Comparison of ENCODE assay signal across 8 mouse cellular contexts in the genomic region with DNA sequence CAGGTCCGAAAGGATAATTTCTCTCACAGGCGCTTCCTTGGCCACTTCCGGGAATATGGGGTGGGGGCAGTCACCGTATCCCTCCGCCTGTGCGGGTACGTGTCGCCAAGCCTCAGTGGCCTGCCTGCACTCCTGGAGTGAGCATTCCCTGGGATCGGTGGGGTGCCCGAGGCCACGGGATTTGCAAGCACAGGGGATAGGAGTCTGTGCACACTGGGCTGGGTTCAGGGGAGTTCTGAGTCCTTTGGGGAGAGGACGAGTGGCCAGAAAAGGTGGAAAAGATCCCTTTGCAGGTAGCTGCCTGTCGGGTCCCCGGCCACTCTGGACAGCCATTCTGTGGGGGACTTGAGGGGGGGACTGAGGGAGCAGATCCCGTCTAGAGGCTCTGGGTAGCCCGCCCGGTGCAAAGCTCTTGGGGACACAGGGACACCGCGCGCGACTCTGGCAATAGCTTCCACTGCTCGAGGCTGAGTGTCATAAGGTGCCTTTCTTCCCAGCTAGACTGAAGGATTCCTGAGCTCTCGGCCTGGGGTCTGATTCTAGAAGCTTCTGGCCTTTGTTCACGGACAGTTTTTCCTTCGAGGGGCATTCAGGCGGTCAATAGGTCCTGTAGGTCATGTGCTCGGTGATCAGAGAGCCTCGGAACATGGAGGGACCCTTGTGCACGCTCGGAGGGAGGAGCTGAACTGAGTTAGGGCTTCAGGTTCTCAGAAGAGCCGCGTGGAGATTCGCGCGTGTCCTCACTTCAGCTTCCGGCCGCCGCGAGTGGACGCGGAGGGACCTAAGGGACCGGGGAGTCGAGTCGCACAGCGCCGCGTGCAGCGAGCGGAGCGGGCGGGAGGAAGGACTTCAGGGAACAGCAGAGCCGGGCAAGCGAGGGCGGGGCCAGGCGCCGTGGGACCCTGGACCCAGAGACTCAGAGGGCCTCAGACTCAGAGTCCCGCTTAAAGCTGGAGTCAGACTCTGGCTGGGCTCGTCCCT. TPM values are rescaled to one million over a fixed set of nuclear protein-coding genes. Genes with fewer than 3 reads are reported as not detected.
DNase-seq lines count a peak whose midpoint lies in the region; ATAC-seq and TF ChIP-seq lines count a peak whose summit lies in the region.

No protein-coding gene starts in this region.

- no peaks in the 10 kb centered on the region for H3K9me3 ChIP-seq in hindbrain, postnatal 0 days (ENCODE audit: low read length)

- peaks cover 10% of the 10 kb centered on the region; the same call in 1 of the 2 replicates for H3K4me1 ChIP-seq in hindbrain, postnatal 0 days (ENCODE audit: insufficient read depth, low read length)
- H3K4me1 ChIP-seq in lung, adult 2 months (ENCODE audit: control insufficient read depth, insufficient read depth, low read length), result no peaks in the 10 kb centered on the region
- peaks cover 4% of the 10 kb centered on the region; the same call in 1 of the 2 replicates for H3K4me1 ChIP-seq in olfactory bulb, adult 2 months (ENCODE audit: control insufficient read depth, insufficient read depth, low read length)

- H3K27me3 ChIP-seq in hindbrain, postnatal 0 days (ENCODE audit: insufficient read depth, low read length), result no peaks in the 10 kb centered on the region

- ATAC-seq in hindbrain, postnatal 0 days, result peak; percentile 91

- peak overlapping the region; percentile 99 for H3K4me2 ChIP-seq in hindbrain, postnatal 0 days (ENCODE audit: low read depth, low read length)

- no peaks in the 10 kb centered on the region for H3K36me3 ChIP-seq in hindbrain, postnatal 0 days (ENCODE audit: insufficient read depth, low read length)

- WGBS in hindbrain, postnatal 0 days, result under 1% methylated on average over 58 of the region's 58 CpGs
- WGBS in lung, adult 2 months, result 1% methylated on average over 58 of the region's 58 CpGs
- under 1% methylated on average over 58 of the region's 58 CpGs for WGBS in olfactory bulb, adult 2 months

- H3K4me3 ChIP-seq in left cerebral cortex, adult 2 months, result peak overlapping the region; percentile 39
- peak overlapping the region; percentile 51 for H3K4me3 ChIP-seq in hindbrain, postnatal 0 days (ENCODE audit: low read length)
- H3K4me3 ChIP-seq in lung, adult 2 months (replicated peaks; ENCODE audit: extremely low read depth, low read depth, low read length), result peak overlapping the region; percentile 80
- H3K4me3 ChIP-seq in olfactory bulb, adult 2 months (ENCODE audit: insufficient read depth, low read depth, low read length), result peak overlapping the region; percentile 48

- intact Hi-C loops in left cerebral cortex, adult 2 months (cut with DNase I), result loop anchor here (2.0 to 10.0 kb wide), 5 partner anchors 645 to 1742 kb away; no protein-coding TSS in a partner anchor

- 0 out of 2 replicates have a peak, but pooled peaks have one; percentile 49 for TF ChIP-seq POLR2A in lung, adult 2 months (IDR thresholded peaks at IDR 0.05; ENCODE audit: borderline replicate concordance, extremely low read depth, low read depth, low read length)
- no peak for TF ChIP-seq POLR2A in olfactory bulb, adult 2 months (IDR thresholded peaks at IDR 0.05; ENCODE audit: insufficient read depth, low read depth, low read length)

- TF ChIP-seq CTCF in left cerebral cortex, adult 2 months (IDR thresholded peaks at IDR 0.05), result no peak
- TF ChIP-seq CTCF in hindbrain, postnatal 0 days (IDR thresholded peaks at IDR 0.05; ENCODE audit: low read depth), result no peak
- TF ChIP-seq CTCF in lung, adult 2 months (IDR thresholded peaks at IDR 0.05; ENCODE audit: insufficient read depth, low read length), result no peak
- TF ChIP-seq CTCF in olfactory bulb, adult 2 months (IDR thresholded peaks at IDR 0.05; ENCODE audit: insufficient read depth, low read depth, low read length), result no peak

- H3K9ac ChIP-seq in hindbrain, postnatal 0 days (replicated peaks; ENCODE audit: low read length), result peak overlapping the region; percentile 75

- H3K27ac ChIP-seq in left cerebral cortex, adult 2 months, result no peak overlapping the region
- H3K27ac ChIP-seq in hindbrain, postnatal 0 days, result peak overlapping the region; percentile 72
- H3K27ac ChIP-seq in olfactory bulb, adult 2 months (ENCODE audit: insufficient read depth, low read depth, low read length), result no peak overlapping the region

- DNase-seq in left cerebral cortex, adult 2 months (ENCODE audit: extremely low spot score in 1 of 2, low spot score in 2 of 2), result peak; percentile 11 to 15
- no peak for DNase-seq in left cerebral cortex, adult 11 months (ENCODE audit: low spot score)
- peak; percentile 66 for DNase-seq in cerebellum, adult 9-10 months
- peak; percentile 55 for DNase-seq in gastrocnemius, postnatal 10 days
- DNase-seq in hindbrain, postnatal 0 days (ENCODE audit: low spot score), result peak; percentile 82
- DNase-seq in lung, adult 2 months, result peak; percentile 34
- DNase-seq in frontal cortex, adult 2 months (ENCODE audit: extremely low spot score in 1 of 2, low spot score in 1 of 2), result no peak

RNA-seq across cellular contexts. Expression of gene Meis1, which starts 8.1 kb away (rescaled TPM):
- 1 to 10 TPM; 4.8 to 4.9 TPM for total RNA-seq in left cerebral cortex, adult 2 months (2021)
- total RNA-seq in gastrocnemius, postnatal 10 days (2021), result 1 to 10 TPM; 6.0 to 7.1 TPM
- total RNA-seq in hindbrain, postnatal 0 days (2014; rRNA removed), result 89.3 and 99.4 TPM in 2 replicates
- polyA plus RNA-seq in hindbrain, postnatal 0 days (2015; fragmentation: Nextera tagmentation; extraction: Ambion mirVana), result 112 and 114 TPM in 2 replicates
- 26.0 and 31.3 TPM in 2 replicates for polyA plus RNA-seq in lung, adult 2 months (2012; rRNA removed)
- not detected in 2 replicates for polyA plus RNA-seq in olfactory bulb, adult 2 months (2012; ENCODE audit: insufficient read depth, insufficient read length, low replicate concordance, missing spikeins)
- 21.9 and 22.7 TPM in 2 replicates for polyA plus RNA-seq in frontal cortex, adult 2 months (2012; rRNA removed)

Comparison
In these comparisons a context has a peak if more than half of its experiments do, and no peak if none do; other contexts are left out.
1. DNase-seq: peak in left cerebral cortex, adult 2 months (2 of 2), cerebellum, adult 9-10 months (single experiment), gastrocnemius, postnatal 10 days (single experiment), hindbrain, postnatal 0 days (single experiment) and lung, adult 2 months (single experiment); none in left cerebral cortex, adult 11 months (single experiment) and frontal cortex, adult 2 months (0 of 2).
2. Peak in every context shown above with its lines, with median percentiles within 50 percentile points of each other: H3K4me3 ChIP-seq.